Mouse (Mus musculus) heart, postnatal 4 days (tissue): Measurements from ENCODE around the gene Obsl1. TPM values are rescaled to one million over a fixed set of nuclear protein-coding genes. Genes with fewer than 3 reads are reported as not detected.

Source experiments
- total RNA-seq, 2 experiments: library from RNA; stranded (reverse); gene quantifications; 2 replicates each; pipeline ENCODE4 v1.2.3; 2021

Gene Obsl1
- total RNA-seq, 2 experiments from 2014 or later, result 196 to 210 TPM

Other genes with a start within 250 kb of the Obsl1 start
- gene Ptprn, start 241.9 kb downstream of the Obsl1 start, total RNA-seq, result under 1 TPM; 0.41 to 0.43 TPM
- gene Resp18, start 228.0 kb downstream of the Obsl1 start, total RNA-seq, result not detected
- 10 to 100 TPM; 89.5 to 89.8 TPM for gene Dnpep, start 188.5 kb downstream of the Obsl1 start, total RNA-seq
- gene Des, start 146.1 kb downstream of the Obsl1 start, total RNA-seq, result 100 to 1,000 TPM; 742 to 747 TPM
- gene Speg, start 131.2 kb downstream of the Obsl1 start, total RNA-seq, result 100 to 1,000 TPM; 121 to 123 TPM
- gene Gmppa, start 70.5 kb downstream of the Obsl1 start, total RNA-seq, result 10 to 100 TPM; 41.1 to 41.4 TPM
- not detected for gene Asic4, start 56.0 kb downstream of the Obsl1 start, total RNA-seq
- 10 to 100 TPM; 38.0 to 38.7 TPM for gene Chpf, start 27.1 kb downstream of the Obsl1 start, total RNA-seq
- gene Tmem198, start 26.9 kb downstream of the Obsl1 start, total RNA-seq, result 1 to 10 TPM in 1 of 2 experiments, under 1 TPM in 1; 0.55 to 1.1 TPM
- 10 to 100 TPM in 1 of 2 experiments, 1 to 10 TPM in 1; 10.0 to 10.3 TPM for gene Inha, start 625 bp upstream of the Obsl1 start, total RNA-seq
- gene Stk11ip, start 15.1 kb upstream of the Obsl1 start, total RNA-seq, result 10 to 100 TPM; 15.7 to 16.7 TPM
- gene Slc4a3, start 39.8 kb upstream of the Obsl1 start, total RNA-seq, result 100 to 1,000 TPM; 121 to 125 TPM